Mouse (Mus musculus) forebrain, embryonic 16.5 days (tissue): ENCODE data around the gene Rfxank. TPM values are rescaled to one million over a fixed set of nuclear protein-coding genes. Genes with fewer than 3 reads are reported as not detected.

Experiments
- ATAC-seq: fragments of 200-750 bp; cut with Nextera tagmentation; 2 replicates; pipeline ENCODE4 v1.8.0; 2017; ENCODE audit warnings: mild to moderate bottlenecking, moderate library complexity
- H3K27ac ChIP-seq: fragments of 300-500 bp; sonication (generic); 2 replicates; pipeline ENCODE4 v1.5.1; 2014; ENCODE audit warnings: low read length, control low read depth
- H3K27me3 ChIP-seq: fragments of 300-500 bp; sonication (generic); replicated peaks from 2 replicates; pipeline ENCODE4 v1.6.1; 2014; ENCODE audit warnings: low read length; ENCODE audit not compliant: control insufficient read depth, insufficient read depth
- H3K36me3 ChIP-seq: fragments of 300-500 bp; sonication (generic); 2 replicates; pipeline ENCODE4 v1.6.1; 2014; ENCODE audit not compliant: control insufficient read depth, insufficient read depth
- H3K4me1 ChIP-seq: fragments of 300-500 bp; sonication (generic); replicated peaks from 2 replicates; pipeline ENCODE4 v1.6.1; 2014; ENCODE audit warnings: low read length; ENCODE audit not compliant: control insufficient read depth, insufficient read depth
- H3K4me2 ChIP-seq: fragments of 300-500 bp; sonication (generic); 2 replicates; pipeline ENCODE4 v1.6.1; 2014; ENCODE audit warnings: mild to moderate bottlenecking, low read length, control low read depth
- H3K4me3 ChIP-seq: fragments of 300-500 bp; sonication (generic); replicated peaks from 2 replicates; pipeline ENCODE4 v1.5.1; 2014; ENCODE audit warnings: mild to moderate bottlenecking, low read length, control low read depth
- H3K9ac ChIP-seq: fragments of 300-500 bp; sonication (generic); replicated peaks from 2 replicates; pipeline ENCODE4 v1.6.1; 2014; ENCODE audit warnings: low read depth, low read length, control low read depth
- H3K9me3 ChIP-seq: fragments of 300-500 bp; sonication (generic); 2 replicates; pipeline ENCODE4 v1.6.1; 2016; ENCODE audit warnings: low read length; ENCODE audit not compliant: control insufficient read depth
- WGBS: fragments of 180-500 bp; shearing (Covaris S2); extraction: QIAGEN DNeasy Blood & Tissue Kit; methylation state at CpG from one replicate; pipeline ENCODE4 v1.1.7; 2014; 5-methylcytosine and 5-hydroxymethylcytosine counted together
- polyA plus RNA-seq: library from polyadenylated mRNA; unstranded; fragments of >200 nt; fragmentation: Nextera tagmentation; extraction: Ambion mirVana; gene quantifications from 2 replicates; pipeline ENCODE4 v1.2.1, GENCODE M21; 2015

The Rfxank gene
- polyA plus RNA-seq, 1 experiment from 2014 or later = 14.4 TPM

DNA sequence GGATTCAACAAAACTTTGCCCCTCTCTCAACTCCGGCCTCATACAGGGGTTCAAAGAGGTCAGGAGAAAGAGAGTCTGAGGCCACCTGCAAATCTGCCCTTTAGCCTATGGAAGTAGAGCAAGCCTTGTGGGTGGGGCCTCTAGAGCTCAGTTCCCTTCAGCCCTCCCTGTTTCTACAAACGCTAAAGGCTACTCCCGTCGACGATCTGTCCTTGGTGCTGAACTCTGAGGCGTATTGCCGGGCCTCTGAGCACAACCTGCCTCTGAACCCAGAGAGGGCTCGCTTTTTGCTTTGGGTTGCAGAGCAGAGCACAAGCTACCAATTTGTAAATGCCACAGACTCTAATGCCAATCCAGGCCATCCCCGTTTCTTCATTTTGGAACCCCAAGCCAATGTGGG is 21.3 kb downstream of the Rfxank start:
- H3K9me3 ChIP-seq = no peaks in the 10 kb centered on the region
- 16% methylated on average over 9 of the region's 9 CpGs for WGBS
- peaks cover 18% of the 10 kb centered on the region; the same call in 1 of the 2 replicates for H3K36me3 ChIP-seq
- H3K4me1 ChIP-seq = peaks cover 41% of the 10 kb centered on the region
- no peak overlapping the region for H3K27ac ChIP-seq
- H3K9ac ChIP-seq = peak overlapping the region; percentile 43
- ATAC-seq = no peak
- peak overlapping the region; percentile 25 for H3K4me3 ChIP-seq
- H3K27me3 ChIP-seq = no peaks in the 10 kb centered on the region
- H3K4me2 ChIP-seq = peak overlapping the region; percentile 80

DNA sequence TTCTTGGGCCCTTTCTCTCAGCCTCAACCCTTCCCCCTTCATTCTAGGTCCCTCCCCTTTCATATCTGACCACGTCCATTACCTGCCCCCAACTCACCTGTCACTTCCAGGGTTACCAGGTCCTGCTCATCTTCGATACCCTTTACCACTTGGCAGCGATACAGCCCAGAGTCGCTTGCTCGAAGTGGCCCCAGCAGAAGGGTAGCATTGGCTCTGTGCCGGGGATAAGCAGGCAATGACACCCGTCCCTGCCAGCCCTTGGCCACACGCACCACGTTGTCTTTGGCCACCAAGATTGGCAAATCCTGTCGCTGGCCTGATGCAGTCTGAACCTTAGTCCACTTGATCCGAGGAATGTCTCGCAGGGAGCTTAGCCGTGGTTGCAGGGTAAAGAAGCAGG is 24.1 kb downstream of the Rfxank start:
- no peak overlapping the region for H3K4me2 ChIP-seq

DNA sequence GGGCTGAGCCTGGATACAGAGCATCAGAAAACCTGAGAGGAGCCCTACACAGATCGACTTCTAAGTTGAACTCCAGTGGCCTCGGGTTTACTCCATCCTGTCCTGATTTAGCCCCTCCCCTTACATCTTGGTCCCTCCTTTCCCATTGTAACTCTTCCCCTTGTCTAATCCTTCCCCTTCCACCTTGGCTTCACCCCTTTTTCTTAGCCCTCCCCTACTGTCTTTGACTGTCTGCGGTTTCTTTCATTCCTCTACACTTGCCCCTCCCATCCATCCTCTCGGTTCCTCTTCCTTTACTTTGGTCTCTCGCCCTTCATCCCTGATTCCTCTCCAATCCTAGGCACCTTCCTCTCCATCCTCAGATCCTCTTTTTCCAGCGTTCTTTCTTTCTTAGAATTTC is 24.5 kb downstream of the Rfxank start:
- Histone ChIP-seq H3K9me3 (no peaks in the 10 kb centered on the region), H3K4me3 (no peak overlapping the region), H3K4me1 (peaks cover 49% of the 10 kb centered on the region), H3K4me2 (no peak overlapping the region), H3K27ac (no peak overlapping the region), H3K27me3 (no peaks in the 10 kb centered on the region), H3K36me3 (peaks cover 46% of the 10 kb centered on the region; the same call in 1 of the 2 replicates), H3K9ac (no peak overlapping the region)
- 23% methylated on average over 6 of the region's 6 CpGs for WGBS
- no peak for ATAC-seq

More for the DNA sequence above, 24.1 kb downstream of the Rfxank start:
- no peak overlapping the region for H3K27ac ChIP-seq
- 69% methylated on average over 13 of the region's 13 CpGs for WGBS
- no peaks in the 10 kb centered on the region for H3K27me3 ChIP-seq
- no peak overlapping the region for H3K4me3 ChIP-seq
- peaks cover 42% of the 10 kb centered on the region; the same call in 1 of the 2 replicates for H3K36me3 ChIP-seq
- no peaks in the 10 kb centered on the region for H3K9me3 ChIP-seq
- peaks cover 47% of the 10 kb centered on the region for H3K4me1 ChIP-seq
- no peak for ATAC-seq
- H3K9ac ChIP-seq = no peak overlapping the region

DNA sequence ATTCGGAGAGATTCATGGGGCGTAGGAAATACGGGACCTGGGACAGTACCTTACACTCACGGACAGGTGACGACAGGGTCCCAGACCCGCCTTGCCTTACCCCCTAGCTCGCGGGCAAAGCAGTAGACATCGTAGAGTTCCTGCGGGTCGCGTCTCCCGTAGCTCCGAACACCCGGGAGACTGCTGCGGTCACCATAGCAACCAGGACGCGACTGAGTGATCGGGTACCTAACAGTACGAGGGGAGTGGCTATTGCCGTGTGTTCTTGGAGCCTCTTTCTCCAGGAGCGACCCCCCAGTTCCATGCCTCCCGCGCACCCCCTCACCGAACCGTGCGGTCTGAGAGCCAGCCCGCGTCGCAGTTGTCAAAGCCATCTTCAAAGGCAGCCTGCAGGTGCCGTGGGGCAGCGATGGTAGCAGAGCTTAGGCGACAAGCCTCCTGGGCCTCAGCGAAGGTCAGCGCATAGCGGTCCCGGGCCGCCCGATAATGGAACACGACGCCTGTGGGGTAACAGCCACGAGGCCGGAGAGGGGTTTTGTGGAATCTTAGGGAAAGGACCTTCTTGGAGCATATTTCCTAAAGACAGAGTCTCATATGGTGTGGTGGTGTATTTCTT is 26.4 kb downstream of the Rfxank start:
- WGBS = 13% methylated on average over 43 of the region's 43 CpGs
- Histone ChIP-seq H3K9ac (peak overlapping the region; percentile 19; the same call in 1 of the 2 replicates), H3K27me3 (no peaks in the 10 kb centered on the region), H3K4me2 (no peak overlapping the region), H3K4me3 (no peak overlapping the region), H3K9me3 (no peaks in the 10 kb centered on the region), H3K27ac (no peak overlapping the region), H3K36me3 (peaks cover 62% of the 10 kb centered on the region), H3K4me1 (peaks cover 40% of the 10 kb centered on the region)
- ATAC-seq = peak; percentile 20; the same call in 1 of the 2 replicates

DNA sequence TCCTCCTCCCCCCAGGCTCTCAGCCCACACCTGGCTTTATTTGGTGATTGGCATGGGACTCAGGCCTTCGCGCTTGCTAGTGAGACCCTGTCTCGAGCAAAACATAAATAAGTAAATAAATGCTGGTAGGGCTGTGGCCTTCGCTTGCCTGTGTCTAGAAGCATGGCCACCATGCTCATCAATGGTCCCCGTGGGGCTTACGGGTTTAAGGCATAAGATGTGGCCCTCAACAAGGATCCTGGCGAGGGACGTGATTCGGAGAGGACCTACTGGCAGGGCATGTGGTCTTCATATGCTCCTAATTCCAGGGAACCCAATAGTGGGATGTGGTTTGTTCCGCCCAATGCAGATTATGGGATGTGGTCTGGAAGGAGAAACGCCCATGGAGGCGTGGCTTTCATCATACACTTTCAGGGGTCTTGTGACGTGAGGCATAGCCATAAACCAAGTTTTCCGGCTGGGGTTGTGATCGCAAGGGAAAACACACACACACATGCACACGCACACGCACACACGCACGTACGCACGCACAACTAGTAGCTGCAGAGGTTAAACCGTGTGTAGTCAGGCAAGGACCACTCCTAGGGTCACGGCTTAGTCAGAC is 27.7 kb downstream of the Rfxank start:
- peaks cover 32% of the 10 kb centered on the region for H3K4me1 ChIP-seq
- ATAC-seq = 0 out of 2 replicates have a peak, but pooled peaks have one; percentile 9
- 65% methylated on average over 23 of the region's 23 CpGs for WGBS
- no peak overlapping the region for H3K27ac ChIP-seq
- no peak overlapping the region for H3K4me3 ChIP-seq
- H3K4me2 ChIP-seq = no peak overlapping the region
- H3K27me3 ChIP-seq = no peaks in the 10 kb centered on the region
- peaks cover 69% of the 10 kb centered on the region for H3K36me3 ChIP-seq
- no peaks in the 10 kb centered on the region for H3K9me3 ChIP-seq
- H3K9ac ChIP-seq = no peak overlapping the region

DNA sequence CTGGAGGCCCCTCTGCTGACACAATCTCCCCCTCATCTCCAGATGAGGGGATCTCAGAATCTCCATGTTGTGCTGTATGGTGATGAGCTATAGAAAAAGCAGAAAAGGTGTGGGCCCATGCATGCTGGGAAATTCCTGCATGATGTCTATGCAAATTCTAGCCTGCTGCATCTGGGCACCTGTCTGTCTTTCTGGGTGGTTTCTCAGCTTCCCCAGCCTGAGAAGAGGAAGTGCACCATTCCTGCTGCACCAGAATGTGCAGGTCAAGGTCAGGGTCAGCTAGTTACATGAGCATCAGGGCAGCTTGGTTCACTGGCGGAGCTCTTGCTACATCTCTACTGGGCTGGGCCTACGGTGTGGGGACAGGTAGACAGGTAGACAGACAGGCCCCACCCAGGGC is 28.5 kb downstream of the Rfxank start:
- no peak overlapping the region for H3K9ac ChIP-seq
- ATAC-seq = no peak

DNA sequence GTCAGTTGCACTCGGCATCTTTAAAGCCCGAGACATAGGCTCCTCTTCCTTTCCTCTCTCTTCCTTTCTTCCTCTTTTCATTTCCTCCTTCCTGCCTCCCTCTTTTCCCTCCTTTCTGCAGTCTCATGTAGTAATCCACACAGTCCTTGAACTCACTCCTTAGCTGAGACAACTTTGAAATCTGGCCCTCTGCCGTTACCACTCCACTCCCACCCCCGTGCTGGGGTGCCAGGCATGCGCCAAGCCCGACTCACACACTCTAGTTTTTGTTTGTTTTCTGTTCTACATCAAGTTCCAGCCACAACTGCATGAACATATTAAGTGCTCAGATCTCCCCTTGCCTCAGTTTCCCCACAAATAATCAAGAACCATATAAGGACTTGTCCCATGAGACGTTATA is 34.0 kb downstream of the Rfxank start:
- 74% methylated on average over 7 of the region's 7 CpGs for WGBS
- Histone ChIP-seq H3K27me3 (no peaks in the 10 kb centered on the region), H3K4me2 (no peak overlapping the region), H3K9ac (no peak overlapping the region), H3K9me3 (no peaks in the 10 kb centered on the region), H3K36me3 (peaks cover 66% of the 10 kb centered on the region), H3K4me3 (no peak overlapping the region), H3K4me1 (peaks cover 24% of the 10 kb centered on the region), H3K27ac (no peak overlapping the region)
- ATAC-seq = no peak

More for the DNA sequence above, 28.5 kb downstream of the Rfxank start:
- H3K27ac ChIP-seq = no peak overlapping the region
- WGBS = 96% methylated on average over 2 of the region's 2 CpGs
- no peak overlapping the region for H3K4me2 ChIP-seq
- no peaks in the 10 kb centered on the region for H3K9me3 ChIP-seq
- H3K4me3 ChIP-seq = no peak overlapping the region
- H3K4me1 ChIP-seq = peaks cover 36% of the 10 kb centered on the region
- H3K27me3 ChIP-seq = no peaks in the 10 kb centered on the region
- peaks cover 66% of the 10 kb centered on the region for H3K36me3 ChIP-seq

DNA sequence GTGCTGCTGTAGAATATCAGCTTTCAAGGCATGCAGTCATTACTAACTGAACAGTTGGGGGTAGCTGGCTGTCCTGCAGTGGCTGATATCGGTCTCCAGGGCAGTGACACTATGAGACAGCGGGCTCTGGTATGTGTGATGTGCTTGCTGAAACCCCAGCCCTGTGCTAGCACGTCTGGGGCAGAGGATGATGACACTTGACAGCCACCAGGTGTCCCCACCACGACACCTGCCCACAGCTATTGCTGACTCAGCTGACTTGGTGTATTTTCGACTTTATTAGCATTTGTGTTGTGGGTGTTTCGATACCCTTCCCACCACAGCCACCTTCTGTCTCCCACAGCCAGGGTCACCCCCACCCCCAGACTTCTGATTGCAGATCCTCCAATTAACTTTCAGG is 34.4 kb downstream of the Rfxank start:
- H3K27me3 ChIP-seq = no peaks in the 10 kb centered on the region
- 21% methylated on average over 6 of the region's 6 CpGs for WGBS
- ATAC-seq = peak; percentile 29
- peaks cover 66% of the 10 kb centered on the region for H3K36me3 ChIP-seq
- H3K9ac ChIP-seq = no peak overlapping the region
- no peak overlapping the region for H3K27ac ChIP-seq
- no peak overlapping the region for H3K4me2 ChIP-seq
- peaks cover 22% of the 10 kb centered on the region for H3K4me1 ChIP-seq
- no peak overlapping the region for H3K4me3 ChIP-seq
- H3K9me3 ChIP-seq = no peaks in the 10 kb centered on the region

DNA sequence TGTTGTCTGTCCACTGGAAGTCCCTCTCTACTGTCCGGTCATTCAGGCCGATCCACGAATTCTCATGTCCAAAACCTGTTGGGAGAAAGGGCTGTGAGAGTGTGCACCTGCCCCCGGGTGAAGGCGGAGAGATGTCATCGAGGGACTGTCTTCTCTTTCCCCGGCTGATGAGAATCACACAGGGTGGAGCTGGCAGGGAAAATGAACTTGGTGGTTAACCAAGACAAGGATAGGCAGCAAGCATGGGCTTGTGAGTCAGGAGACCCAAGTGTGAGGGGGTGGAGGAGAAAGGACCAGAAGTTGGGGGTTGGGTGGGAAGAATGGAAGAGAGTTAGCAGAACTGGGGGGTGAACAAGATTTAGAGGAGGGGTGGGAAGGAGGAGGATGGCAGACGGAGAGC is 38.7 kb downstream of the Rfxank start:
- Histone ChIP-seq H3K4me2 (no peak overlapping the region), H3K36me3 (peaks cover 72% of the 10 kb centered on the region), H3K9ac (no peak overlapping the region), H3K4me1 (peaks cover 12% of the 10 kb centered on the region), H3K9me3 (peaks cover 3% of the 10 kb centered on the region), H3K27me3 (no peaks in the 10 kb centered on the region), H3K27ac (no peak overlapping the region), H3K4me3 (no peak overlapping the region)
- no peak for ATAC-seq
- WGBS = 88% methylated on average over 8 of the region's 8 CpGs
